Mouse (Mus musculus) Patski (cell line): ENCODE measurements around the gene Slc16a10. TPM values are rescaled to one million over a fixed set of nuclear protein-coding genes. Genes with fewer than 3 reads are reported as not detected.

Experiments used
- ATAC-seq: fragments of 100-300 bp; one replicate; pipeline ENCODE4 v1.8.0; 2021
- CTCF ChIA-PET: fragments of 350-600 bp; sonication (Branson Sonifier 250); formaldehyde crosslinking; loops from one replicate; lab custom pipeline; 2022; ENCODE audit warnings: inconsistent platforms; lab: Charles Lee
- POLR2A ChIA-PET: fragments of 350-600 bp; sonication (Branson Sonifier 250); formaldehyde crosslinking; loops from one replicate; lab custom pipeline; 2022; ENCODE audit warnings: antibody characterized with exemption, inconsistent platforms; lab: Charles Lee
- DNase-seq: peaks from one replicate; pipeline ENCODE4 v3.0.0-alpha.2; 2011; ENCODE audit warnings: low read depth, low spot score
- H3K27me3 ChIP-seq: fragments of 371-371 bp; one replicate; pipeline ENCODE4 v1.5.1; 2021
- CTCF ChIP-seq: fragments of 100-300 bp; IDR thresholded peaks from one replicate; pipeline ENCODE4 v1.5.1; 2021
- in situ Hi-C: fragments of 300-500 bp; cut with MboI; formaldehyde crosslinking; loops from 3 replicates; pipeline ENCODE4 v1.11.1; 2018; ENCODE audit warnings: low pct_unique_long_range_greater_than_20kb, mixed read lengths
- polyA plus RNA-seq: library from polyadenylated mRNA; unstranded; gene quantifications from one replicate; pipeline ENCODE4 v1.2.3, GENCODE M21; 2021

The Slc16a10 gene
- 9.1 TPM for polyA plus RNA-seq

DNA sequence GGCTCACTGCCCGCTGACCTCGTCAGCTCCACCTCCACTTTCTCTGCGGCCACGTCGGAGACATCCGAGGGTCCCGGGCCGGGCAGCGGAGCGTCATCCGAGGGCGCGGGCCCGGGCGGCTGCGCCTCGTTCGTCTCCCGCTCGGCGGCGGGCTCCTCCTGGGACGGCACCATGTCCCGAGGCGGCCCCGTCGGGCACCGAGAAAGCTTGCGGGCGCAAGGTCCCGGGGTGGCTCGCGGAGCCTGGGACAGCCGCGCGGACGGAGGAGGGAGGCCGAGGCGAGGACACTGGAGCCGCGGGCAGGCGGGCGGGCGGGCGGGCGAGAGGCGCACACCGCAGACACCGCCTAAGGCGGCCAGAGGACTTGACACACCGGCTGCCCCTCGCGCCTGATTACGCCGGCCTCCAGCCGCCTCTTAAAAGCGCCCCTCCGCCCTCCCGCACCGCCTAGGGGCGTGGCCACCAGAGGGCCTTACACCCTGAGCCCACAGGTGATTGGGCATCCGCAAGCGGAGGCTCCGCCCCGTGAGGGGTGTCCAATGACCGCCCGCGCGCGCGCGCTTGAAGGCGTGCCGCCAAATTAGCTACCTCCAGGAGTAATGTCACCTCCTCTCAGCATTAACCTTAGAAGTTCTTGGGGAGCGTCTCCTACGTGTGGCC, at the start of gene Slc16a10:
Gene Slc16a10 (minus strand): TSS at position 395 of the 660 bp plus-strand sequence.
- no peaks in the 10 kb centered on the region for H3K27me3 ChIP-seq
- peak; percentile 97 for ATAC-seq
- ChIA-PET CTCF (no interaction called here), POLR2A (interaction anchor here (0.5 kb wide), 1 partner anchor 47 kb away, joined by 3 read pairs; no protein-coding TSS in a partner anchor)
- peak; percentile 25 for DNase-seq
- in situ Hi-C loops = loop anchor here (10.0 kb wide), 1 partner anchor 87 kb away; no protein-coding TSS in a partner anchor
- TF ChIP-seq CTCF = peak; percentile 35

DNA sequence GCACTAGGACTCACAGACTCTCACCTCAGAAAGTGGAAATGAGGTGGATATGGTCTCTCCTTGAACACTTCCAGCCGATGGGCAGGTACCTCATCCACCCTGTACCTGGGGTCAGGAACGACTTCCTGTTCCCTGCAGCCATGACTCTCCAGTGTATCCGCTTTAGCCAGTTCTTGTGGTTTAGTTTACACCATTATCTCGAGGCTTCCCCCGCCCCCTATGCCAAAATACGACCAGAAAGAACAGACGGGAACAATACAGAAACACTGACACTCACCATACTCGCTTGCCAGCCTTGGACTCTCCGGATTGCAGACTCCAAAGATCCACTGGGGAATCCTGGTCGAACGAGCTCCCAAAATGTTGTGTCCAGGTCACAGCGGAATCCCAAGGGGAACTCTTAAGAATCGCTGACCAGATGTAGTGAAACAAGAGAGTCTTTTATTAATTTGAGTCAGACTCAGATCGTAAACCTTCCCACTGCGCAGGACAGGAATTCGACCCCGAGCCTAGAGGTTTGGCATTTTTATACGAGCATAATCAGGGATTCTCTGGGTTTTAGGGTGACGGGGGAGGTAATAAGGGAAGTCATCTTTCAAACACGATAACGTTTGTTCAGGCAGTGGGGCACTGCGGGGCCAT, 49.4 kb upstream of the Slc16a10 start:
- ATAC-seq = no peak
- no peak for DNase-seq
- ChIA-PET POLR2A (no interaction called here), CTCF (interaction anchor here (0.6 kb wide), 1 partner anchor 20 kb away, joined by 3 read pairs; no protein-coding TSS in a partner anchor)
- H3K27me3 ChIP-seq = no peaks in the 10 kb centered on the region
- in situ Hi-C loops = loop anchor here (25.0 kb wide), 1 partner anchor 1004 kb away; no protein-coding TSS in a partner anchor
- TF ChIP-seq CTCF = no peak

DNA sequence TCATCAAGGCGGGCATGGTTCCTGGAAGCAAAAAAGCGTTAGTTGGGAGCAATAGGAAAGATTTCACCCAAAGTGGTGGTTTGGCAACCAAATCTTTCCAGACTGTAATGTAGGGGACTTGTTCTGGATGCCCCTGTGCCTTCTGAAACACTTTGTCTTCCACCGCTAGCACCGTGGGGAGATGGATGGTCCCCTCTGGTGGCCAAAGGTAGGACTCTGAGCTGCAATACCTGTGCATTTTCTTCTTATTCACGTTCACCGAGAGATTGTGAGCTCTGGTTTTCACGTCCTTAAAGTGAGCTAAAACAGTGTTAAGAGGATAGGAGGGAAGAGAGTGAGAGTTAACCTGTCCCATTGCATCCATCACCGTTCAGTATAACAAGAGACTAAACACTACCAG, 48.8 kb upstream of the Slc16a10 start:
- ChIA-PET CTCF (interaction anchor here (0.6 kb wide), 1 partner anchor 21 kb away, joined by 3 read pairs; no protein-coding TSS in a partner anchor), POLR2A (no interaction called here)
- ATAC-seq (no peak), DNase-seq (no peak)
- peak; percentile 39 for TF ChIP-seq CTCF
- in situ Hi-C loops = loop anchor here (25.0 kb wide), 1 partner anchor 1004 kb away; no protein-coding TSS in a partner anchor
- no peaks in the 10 kb centered on the region for H3K27me3 ChIP-seq

DNA sequence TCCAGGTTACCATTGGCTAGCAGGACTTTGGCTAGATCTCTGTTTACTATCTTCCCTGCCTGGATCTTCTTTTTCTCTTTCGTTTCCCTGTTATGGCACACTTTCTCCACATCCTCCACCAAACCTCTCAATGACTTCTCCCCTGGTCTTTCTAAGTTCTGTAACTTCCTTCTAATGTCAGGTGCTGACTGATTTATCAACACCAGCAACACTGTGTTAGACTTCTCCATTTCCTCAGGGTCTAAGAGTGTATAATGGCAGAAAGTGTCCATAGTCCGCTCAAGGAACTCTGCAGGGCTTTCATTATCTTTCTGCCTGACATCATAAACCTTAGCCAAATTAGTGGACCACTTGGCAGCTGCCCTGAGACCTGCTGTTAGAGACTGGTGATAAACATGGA, 47.6 kb upstream of the Slc16a10 start:
- in situ Hi-C loops = loop anchor here (25.0 kb wide), 1 partner anchor 1002 kb away; no protein-coding TSS in a partner anchor
- TF ChIP-seq CTCF = no peak
- ATAC-seq (no peak), DNase-seq (no peak)
- no peaks in the 10 kb centered on the region for H3K27me3 ChIP-seq
- CTCF ChIA-PET = no interaction called here
- POLR2A ChIA-PET = no interaction called here

DNA sequence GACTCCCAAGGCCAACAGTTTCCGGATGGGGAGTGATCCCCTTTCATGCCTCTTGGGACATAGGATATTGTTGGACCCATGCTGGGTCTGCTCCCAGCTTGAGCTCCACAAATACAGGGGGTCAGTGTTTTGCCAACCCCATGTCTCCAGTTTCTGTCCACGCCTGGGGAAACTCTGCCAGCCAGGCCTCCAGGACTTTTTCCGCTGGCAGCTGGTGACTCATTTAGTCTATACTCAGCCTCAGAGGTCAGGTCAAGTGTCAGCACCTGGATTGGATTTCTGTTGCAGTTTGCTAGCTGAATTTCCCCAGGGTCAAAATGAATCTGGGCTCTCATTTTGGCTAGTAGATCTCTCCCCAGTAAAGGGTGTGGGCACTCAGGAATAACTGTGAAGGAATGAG, 46.8 kb upstream of the Slc16a10 start:
- no peak for ATAC-seq
- no peak for TF ChIP-seq CTCF
- CTCF ChIA-PET = interaction anchor here (1.1 kb wide), 1 partner anchor 10 kb away, joined by 4 read pairs; no protein-coding TSS in a partner anchor
- in situ Hi-C loops = loop anchor here (25.0 kb wide), 1 partner anchor 1002 kb away; no protein-coding TSS in a partner anchor
- H3K27me3 ChIP-seq = no peaks in the 10 kb centered on the region
- DNase-seq = no peak
- POLR2A ChIA-PET = interaction anchor here (0.7 kb wide), 1 partner anchor 47 kb away, joined by 3 read pairs; no protein-coding TSS in a partner anchor

DNA sequence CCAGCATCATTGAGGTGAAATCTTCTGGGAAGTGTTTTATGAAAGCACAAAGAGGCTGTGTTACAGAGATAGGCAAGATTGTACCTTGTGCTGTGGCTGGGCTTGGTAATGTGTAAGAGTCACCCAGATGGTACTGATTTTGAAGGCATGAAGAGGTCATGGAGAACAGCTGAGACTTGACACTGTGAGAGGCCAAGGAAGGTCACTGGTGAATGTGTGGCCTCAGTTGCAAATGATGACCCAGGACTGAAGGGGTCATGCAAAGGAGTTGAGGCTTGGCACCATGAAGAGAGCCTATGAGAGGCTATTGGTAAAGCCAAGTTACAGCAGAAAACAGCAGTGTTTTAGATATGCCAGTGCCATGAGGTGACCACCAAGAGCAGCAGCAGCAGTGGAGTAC, 43.9 kb upstream of the Slc16a10 start:
- DNase-seq (no peak), ATAC-seq (no peak)
- no peak for TF ChIP-seq CTCF
- in situ Hi-C loops = loop anchor here (25.0 kb wide), 1 partner anchor 999 kb away; no protein-coding TSS in a partner anchor
- ChIA-PET POLR2A (no interaction called here), CTCF (no interaction called here)
- no peaks in the 10 kb centered on the region for H3K27me3 ChIP-seq

DNA sequence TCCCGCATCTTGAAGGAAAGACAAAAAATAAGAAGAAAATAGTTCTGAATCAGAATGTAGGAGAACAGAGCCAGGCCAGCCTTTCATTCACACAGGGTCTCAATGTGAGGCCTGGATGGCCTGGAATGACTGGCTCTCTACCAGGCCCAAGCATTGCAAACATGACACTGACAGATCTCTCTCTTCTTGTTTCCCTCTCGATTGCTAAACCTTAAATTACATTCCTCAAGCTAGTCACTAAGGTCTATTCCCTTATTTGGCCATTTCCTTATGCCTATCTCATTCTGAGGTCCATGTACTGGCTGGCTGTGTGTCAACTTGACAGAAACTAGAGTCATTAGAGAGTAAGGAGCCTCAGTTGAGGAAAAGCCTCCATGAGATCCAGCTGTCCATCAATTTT, 38.0 kb upstream of the Slc16a10 start:
- H3K27me3 ChIP-seq = no peaks in the 10 kb centered on the region
- TF ChIP-seq CTCF = no peak
- in situ Hi-C loops = loop anchor here (25.0 kb wide), 1 partner anchor 993 kb away; no protein-coding TSS in a partner anchor
- DNase-seq (no peak), ATAC-seq (no peak)
- POLR2A ChIA-PET = interaction anchor here (0.7 kb wide), 1 partner anchor 33 kb away, joined by 3 read pairs; no protein-coding TSS in a partner anchor
- CTCF ChIA-PET = interaction anchor here (1.6 kb wide), 1 partner anchor 115 kb away, joined by 4 read pairs; no protein-coding TSS in a partner anchor

DNA sequence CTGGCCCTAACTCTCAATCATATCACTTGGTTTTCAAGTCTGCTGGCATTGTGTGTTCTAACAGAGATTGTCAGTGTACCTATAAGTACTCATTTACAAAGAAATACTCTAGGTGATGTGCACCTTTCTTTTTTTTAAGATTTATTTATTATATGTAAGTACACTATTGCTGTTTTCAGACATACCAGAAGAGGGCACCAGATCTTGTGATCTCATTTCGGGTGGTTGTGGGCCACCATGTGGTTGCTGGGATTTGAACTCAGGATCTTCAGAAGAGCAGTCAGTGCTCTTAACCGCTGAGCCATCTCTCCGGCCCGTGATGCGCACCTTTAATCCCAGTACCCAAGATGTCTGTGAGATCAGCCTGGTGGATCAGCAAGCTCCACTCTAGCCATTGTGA, 37.1 kb upstream of the Slc16a10 start:
- DNase-seq = no peak
- in situ Hi-C loops = loop anchor here (25.0 kb wide), 1 partner anchor 992 kb away; no protein-coding TSS in a partner anchor
- no peak for ATAC-seq
- CTCF ChIA-PET = interaction anchor here (1.6 to 1.8 kb wide), 2 partner anchors 9 to 114 kb away, joined by 4 read pairs; no protein-coding TSS in a partner anchor
- POLR2A ChIA-PET = interaction anchor here (0.7 kb wide), 1 partner anchor 34 kb away, joined by 3 read pairs; no protein-coding TSS in a partner anchor
- TF ChIP-seq CTCF = peak; percentile 37
- no peaks in the 10 kb centered on the region for H3K27me3 ChIP-seq

DNA sequence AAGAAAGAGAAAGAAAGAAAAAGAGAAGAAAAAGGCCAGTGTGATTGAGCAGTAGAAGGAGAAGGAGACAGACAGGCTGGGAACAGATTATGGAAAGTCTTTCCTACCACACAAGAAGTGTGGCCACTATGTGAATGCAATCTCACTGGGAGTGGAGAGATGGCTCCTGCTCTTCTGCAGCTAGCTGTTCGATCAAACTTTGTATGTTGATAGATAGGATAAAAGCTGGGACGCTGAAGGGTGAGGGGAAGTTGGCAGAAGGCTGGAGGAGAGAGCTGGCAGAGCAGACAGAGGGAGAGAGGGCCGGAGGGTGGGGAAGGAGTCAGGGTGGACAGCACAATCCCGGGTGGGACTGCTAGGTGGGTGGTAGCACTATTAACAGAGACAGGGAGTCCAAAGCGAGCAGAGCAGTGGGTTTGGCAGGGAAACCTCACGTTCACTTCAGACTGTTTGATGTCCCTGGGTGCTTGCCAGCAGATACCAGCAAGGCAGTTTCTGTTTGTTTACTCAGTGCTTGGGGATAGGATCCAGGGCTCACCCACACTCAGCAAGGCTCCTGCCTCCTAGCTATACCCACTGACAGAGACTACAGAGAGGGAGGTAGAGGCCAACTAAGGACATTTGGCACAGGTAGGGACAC, 35.4 kb upstream of the Slc16a10 start:
- no peak for DNase-seq
- H3K27me3 ChIP-seq = no peaks in the 10 kb centered on the region
- in situ Hi-C loops = loop anchor here (25.0 kb wide), 1 partner anchor 990 kb away; no protein-coding TSS in a partner anchor
- no peak for ATAC-seq
- no peak for TF ChIP-seq CTCF
- POLR2A ChIA-PET = interaction anchor here (0.6 kb wide), 1 partner anchor 41 kb away, joined by 4 read pairs; no protein-coding TSS in a partner anchor
- CTCF ChIA-PET = interaction anchor here (1.2 to 1.9 kb wide), 3 partner anchors 11 to 35 kb away, joined by 4 to 6 read pairs (median 5); no protein-coding TSS in a partner anchor

DNA sequence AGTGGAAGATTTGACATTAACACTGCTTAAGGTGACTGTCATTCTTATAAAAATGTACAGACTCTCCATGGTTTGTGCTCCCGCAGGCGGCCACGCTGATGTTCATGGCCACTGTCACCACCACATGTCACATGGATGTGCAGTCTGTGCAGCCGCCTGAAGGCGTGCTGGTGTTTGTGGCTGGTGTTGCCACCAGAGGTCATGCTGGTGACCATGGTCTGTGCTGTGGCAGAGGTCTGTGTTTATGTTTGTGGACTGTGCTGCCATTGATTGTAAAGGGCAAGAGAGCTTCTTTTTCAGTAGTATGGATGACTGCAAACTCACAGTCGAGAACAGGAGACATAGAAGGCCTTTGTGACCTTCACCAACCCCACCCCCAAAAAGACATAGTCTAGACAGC, 30.1 kb upstream of the Slc16a10 start:
- TF ChIP-seq CTCF = no peak
- POLR2A ChIA-PET = no interaction called here

More for the DNA sequence above, 30.1 kb upstream of the Slc16a10 start:
- ATAC-seq (no peak), DNase-seq (no peak)
- no peaks in the 10 kb centered on the region for H3K27me3 ChIP-seq
- in situ Hi-C loops = no loop called here
- CTCF ChIA-PET = no interaction called here
